Mouse (Mus musculus) forebrain, embryonic 14.5 days (tissue): ENCODE results near the gene Esrrb. TPM values are rescaled to one million over a fixed set of nuclear protein-coding genes. Genes with fewer than 3 reads are reported as not detected.
A peak's percentile ranks its signal among the peaks of the same experiment; 100 is the strongest.

ENCODE experiments used
- ATAC-seq: fragments of 200-750 bp; cut with Nextera tagmentation; 2 replicates; pipeline ENCODE4 v1.8.0; 2017; ENCODE audit warnings: mild to moderate bottlenecking, moderate library complexity
- DNase-seq: peaks from one replicate; pipeline ENCODE4 v3.0.0-alpha.2; 2015; ENCODE audit warnings: low spot score
- H3K27ac ChIP-seq: fragments of 300-500 bp; sonication (generic); 2 replicates; pipeline ENCODE4 v1.5.1; 2014; ENCODE audit warnings: low read depth, mild to moderate bottlenecking, control low read depth, low read length, moderate library complexity
- H3K27me3 ChIP-seq: fragments of 300-500 bp; sonication (generic); replicated peaks from 2 replicates; pipeline ENCODE4 v1.6.1; 2014; ENCODE audit warnings: low read length, control low read depth, mixed read lengths; ENCODE audit not compliant: control insufficient read depth, insufficient read depth
- H3K36me3 ChIP-seq: fragments of 300-500 bp; sonication (generic); 2 replicates; pipeline ENCODE4 v1.6.1; 2014; ENCODE audit warnings: low read length, control low read depth; ENCODE audit not compliant: control insufficient read depth, insufficient read depth
- H3K4me1 ChIP-seq: fragments of 300-500 bp; sonication (generic); 2 replicates; pipeline ENCODE4 v1.6.1; 2014; ENCODE audit warnings: antibody characterized with exemption, low read length, control low read depth; ENCODE audit not compliant: control insufficient read depth, insufficient read depth
- H3K4me2 ChIP-seq: fragments of 300-500 bp; sonication (generic); 2 replicates; pipeline ENCODE4 v1.6.1; 2014; ENCODE audit warnings: mild to moderate bottlenecking, control low read depth, low read length
- H3K4me3 ChIP-seq: fragments of 300-500 bp; sonication (generic); 2 replicates; pipeline ENCODE4 v1.5.1; 2014; ENCODE audit warnings: low read depth, low read length, control low read depth
- H3K9ac ChIP-seq: fragments of 300-500 bp; sonication (generic); 2 replicates; pipeline ENCODE4 v1.6.1; 2014; ENCODE audit warnings: mild to moderate bottlenecking, low read length, control low read depth, moderate library complexity
- H3K9me3 ChIP-seq: fragments of 300-500 bp; sonication (generic); replicated peaks from 2 replicates; pipeline ENCODE4 v1.6.1; 2016; ENCODE audit warnings: low read length, control low read depth, mixed read lengths; ENCODE audit not compliant: control insufficient read depth
- WGBS: fragments of 180-500 bp; shearing (Covaris S2); extraction: QIAGEN DNeasy Blood & Tissue Kit; methylation state at CpG from one replicate; pipeline ENCODE4 v1.1.7; 2014; 5-methylcytosine and 5-hydroxymethylcytosine counted together
- polyA plus RNA-seq: library from polyadenylated mRNA; unstranded; fragments of >200 nt; fragmentation: Nextera tagmentation; extraction: Ambion mirVana; gene quantifications from 2 replicates; pipeline ENCODE4 v1.2.1, GENCODE M21; 2014

Gene Esrrb
- polyA plus RNA-seq, 1 experiment from 2014 or later = 0.32 TPM

DNA sequence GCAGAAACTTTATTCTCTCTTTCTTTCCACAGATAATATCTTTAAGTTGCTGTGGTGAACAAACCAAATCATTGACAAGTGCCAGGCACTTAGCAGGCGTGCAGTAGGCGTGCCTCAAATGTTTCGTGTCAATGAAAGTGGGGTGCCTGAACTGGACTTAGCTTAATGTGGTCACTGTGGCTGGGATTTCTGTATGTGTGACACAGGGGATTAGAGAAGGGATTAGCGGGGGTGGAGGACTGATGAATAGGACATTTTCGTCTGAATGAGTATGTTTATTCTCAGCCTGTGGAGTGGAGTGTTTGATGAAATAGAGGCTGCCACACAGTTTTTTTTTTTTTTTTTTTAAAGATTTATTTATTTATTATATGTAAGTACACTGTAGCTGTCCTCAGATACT is 70.8 kb downstream of the Esrrb start:
- H3K36me3 ChIP-seq = no peaks in the 10 kb centered on the region
- WGBS = 17% methylated on average over 5 of the region's 5 CpGs
- no peaks in the 10 kb centered on the region for H3K27me3 ChIP-seq
- no peak overlapping the region for H3K4me3 ChIP-seq
- H3K4me2 ChIP-seq = no peak overlapping the region
- ATAC-seq = no peak
- no peaks in the 10 kb centered on the region for H3K9me3 ChIP-seq
- H3K4me1 ChIP-seq = no peaks in the 10 kb centered on the region
- H3K27ac ChIP-seq = no peak overlapping the region
- no peak for DNase-seq
- H3K9ac ChIP-seq = no peak overlapping the region

GRCm38 (mm10) chr12:86433371-86433821 is 72.5 kb downstream of the Esrrb start:
- peak overlapping the region; percentile 1; the same call in 1 of the 2 replicates for H3K4me3 ChIP-seq
- ATAC-seq (peak; percentile 77), DNase-seq (peak; percentile 91)
- no peaks in the 10 kb centered on the region for H3K36me3 ChIP-seq
- H3K27ac ChIP-seq = no peak overlapping the region
- WGBS = 1% methylated on average over 10 of the region's 13 CpGs
- H3K9me3 ChIP-seq = no peaks in the 10 kb centered on the region
- H3K4me2 ChIP-seq = peak overlapping the region; percentile 48
- peak overlapping the region; percentile 50; the same call in 1 of the 2 replicates for H3K9ac ChIP-seq
- H3K4me1 ChIP-seq = no peaks in the 10 kb centered on the region
- H3K27me3 ChIP-seq = no peaks in the 10 kb centered on the region

GRCm38 (mm10) chr12:86435651-86436050 is 74.7 kb downstream of the Esrrb start:
- no peak for ATAC-seq
- 89% methylated on average over 13 of the region's 13 CpGs for WGBS
- H3K4me2 ChIP-seq = no peak overlapping the region

DNA sequence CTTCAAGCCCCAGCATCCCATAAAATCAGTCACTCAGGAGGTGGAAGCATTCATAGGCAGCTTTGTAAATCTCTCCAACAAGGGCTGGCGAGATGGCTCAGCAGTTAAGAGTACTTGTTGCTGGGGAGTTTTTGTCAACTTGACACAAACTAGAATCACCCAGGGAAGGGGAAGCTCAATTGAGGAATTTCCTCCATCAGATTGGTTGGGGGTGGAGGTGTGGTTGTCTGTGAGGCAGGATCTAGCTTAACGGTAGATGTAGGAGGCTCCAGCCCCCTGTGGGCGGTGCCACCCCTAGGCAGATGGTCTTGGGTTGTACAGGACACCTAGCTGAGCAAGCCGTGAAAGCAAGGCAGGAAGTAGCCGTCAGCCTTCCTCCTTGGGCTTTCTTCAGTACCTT is 89.9 kb downstream of the Esrrb start:
- Histone ChIP-seq H3K9me3 (no peaks in the 10 kb centered on the region), H3K27ac (no peak overlapping the region), H3K4me1 (no peaks in the 10 kb centered on the region), H3K36me3 (no peaks in the 10 kb centered on the region), H3K27me3 (no peaks in the 10 kb centered on the region), H3K9ac (no peak overlapping the region), H3K4me2 (no peak overlapping the region), H3K4me3 (no peak overlapping the region)
- no peak for DNase-seq
- WGBS = 89% methylated on average over 5 of the region's 5 CpGs
- ATAC-seq = no peak

More at GRCm38 (mm10) chr12:86435651-86436050, 74.7 kb downstream of the Esrrb start:
- no peaks in the 10 kb centered on the region for H3K9me3 ChIP-seq
- H3K4me1 ChIP-seq = no peaks in the 10 kb centered on the region
- H3K27me3 ChIP-seq = no peaks in the 10 kb centered on the region
- no peak overlapping the region for H3K9ac ChIP-seq
- H3K36me3 ChIP-seq = no peaks in the 10 kb centered on the region
- no peak overlapping the region for H3K4me3 ChIP-seq
- no peak overlapping the region for H3K27ac ChIP-seq
- DNase-seq = no peak

GRCm38 (mm10) chr12:86455009-86455408 is 94.1 kb downstream of the Esrrb start:
- Histone ChIP-seq H3K4me3 (no peak overlapping the region), H3K27me3 (no peaks in the 10 kb centered on the region), H3K9ac (no peak overlapping the region), H3K36me3 (no peaks in the 10 kb centered on the region), H3K4me1 (no peaks in the 10 kb centered on the region), H3K4me2 (no peak overlapping the region), H3K9me3 (no peaks in the 10 kb centered on the region), H3K27ac (no peak overlapping the region)
- ATAC-seq = no peak
- 96% methylated on average over 1 of the region's 1 CpGs for WGBS
- DNase-seq = no peak

DNA sequence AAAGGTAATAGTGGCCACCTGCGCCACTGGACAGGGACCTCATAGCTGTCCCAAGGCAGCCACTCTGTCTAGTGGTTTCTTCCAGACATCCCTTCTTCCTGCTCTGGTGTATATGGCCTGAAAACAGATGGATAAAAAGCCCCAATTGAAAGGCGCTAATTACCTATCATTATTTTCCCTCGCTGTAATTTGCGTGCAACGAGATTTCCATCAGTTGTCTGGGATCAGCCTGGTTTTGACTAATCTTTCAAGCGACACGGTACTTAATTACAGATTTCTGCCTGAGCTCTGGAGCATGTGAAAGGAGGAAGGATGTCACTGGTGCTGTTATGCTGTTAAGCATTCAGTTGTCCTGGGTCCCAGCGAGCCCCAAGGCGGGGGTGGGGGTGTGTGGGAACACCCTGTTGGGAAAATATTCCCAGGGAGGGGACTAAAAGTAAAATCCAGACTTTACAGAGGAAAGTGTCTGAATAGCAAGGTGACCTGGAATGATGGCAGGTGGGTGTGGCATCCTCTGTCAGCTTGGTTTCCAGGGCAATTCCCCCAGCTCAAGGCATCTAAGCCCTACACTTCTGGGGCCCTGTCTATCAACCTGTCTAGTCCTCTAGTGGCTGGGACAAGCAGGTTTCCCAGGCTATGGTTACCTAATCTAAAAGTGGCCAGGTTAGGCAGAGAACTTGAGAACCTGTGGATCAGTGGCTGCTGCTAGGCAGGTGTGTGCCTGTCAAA is 102.0 kb downstream of the Esrrb start:
- H3K36me3 ChIP-seq = no peaks in the 10 kb centered on the region
- ATAC-seq (peak; percentile 85), DNase-seq (peak; percentile 82)
- no peaks in the 10 kb centered on the region for H3K9me3 ChIP-seq
- H3K4me3 ChIP-seq = no peak overlapping the region
- H3K27me3 ChIP-seq = no peaks in the 10 kb centered on the region
- H3K4me1 ChIP-seq = peaks cover 12% of the 10 kb centered on the region
- H3K4me2 ChIP-seq = no peak overlapping the region
- H3K9ac ChIP-seq = no peak overlapping the region
- peak overlapping the region; percentile 58; the same call in 1 of the 2 replicates for H3K27ac ChIP-seq
- WGBS = 26% methylated on average over 9 of the region's 9 CpGs

DNA sequence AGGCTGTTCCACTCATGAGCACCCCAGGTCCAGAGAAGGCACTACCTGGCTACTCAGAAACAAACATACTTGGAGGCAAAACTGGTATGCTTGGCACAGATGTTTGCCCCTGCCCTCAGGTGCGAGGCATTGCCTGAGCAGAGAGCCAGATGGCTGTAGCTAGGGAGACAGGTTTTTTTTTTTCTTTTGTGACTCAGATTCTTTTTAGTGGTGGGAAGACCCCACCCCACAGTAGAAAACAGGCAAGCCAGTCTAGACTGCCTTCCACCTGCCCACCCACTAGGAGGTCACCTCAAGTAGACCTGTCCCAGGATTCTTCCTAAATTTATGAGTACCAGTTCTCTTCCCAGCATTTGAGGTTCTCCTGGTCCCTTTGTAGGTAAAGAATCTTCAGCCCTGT is 103.5 kb downstream of the Esrrb start:
- Histone ChIP-seq H3K4me2 (no peak overlapping the region), H3K4me1 (peaks cover 12% of the 10 kb centered on the region), H3K27me3 (no peaks in the 10 kb centered on the region), H3K36me3 (no peaks in the 10 kb centered on the region), H3K9me3 (no peaks in the 10 kb centered on the region), H3K27ac (no peak overlapping the region), H3K4me3 (no peak overlapping the region), H3K9ac (no peak overlapping the region)
- ATAC-seq (no peak), DNase-seq (no peak)
- 82% methylated on average over 1 of the region's 1 CpGs for WGBS

DNA sequence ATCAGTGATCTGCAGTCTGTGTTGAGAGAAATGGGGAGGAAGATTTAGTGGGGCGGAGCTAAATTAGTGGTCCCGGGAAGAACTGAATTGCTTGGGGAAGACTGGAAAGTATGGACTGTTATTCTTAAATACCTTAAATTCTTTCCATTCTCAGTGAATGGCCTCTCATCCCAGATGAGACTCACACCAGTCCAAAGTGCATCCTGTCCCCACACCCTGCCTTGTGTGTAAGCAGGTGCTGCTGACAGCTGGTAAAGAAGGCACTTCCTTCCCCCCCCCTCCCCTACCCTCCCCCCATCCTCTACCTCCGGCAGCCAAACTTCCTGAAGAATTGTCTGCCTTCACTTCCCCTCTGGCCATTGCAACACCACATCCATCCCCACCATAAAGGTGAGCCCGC is 105.3 kb downstream of the Esrrb start:
- Histone ChIP-seq H3K36me3 (no peaks in the 10 kb centered on the region), H3K4me3 (no peak overlapping the region), H3K4me2 (no peak overlapping the region), H3K27me3 (no peaks in the 10 kb centered on the region), H3K9me3 (no peaks in the 10 kb centered on the region), H3K27ac (no peak overlapping the region), H3K9ac (no peak overlapping the region), H3K4me1 (peaks cover 12% of the 10 kb centered on the region)
- 74% methylated on average over 4 of the region's 4 CpGs for WGBS
- no peak for ATAC-seq
- DNase-seq = no peak

- WGBS = 59% methylated on average over 23 of the region's 23 CpGs
- no peak for DNase-seq
- Histone ChIP-seq H3K9me3 (no peaks in the 10 kb centered on the region), H3K4me1 (no peaks in the 10 kb centered on the region), H3K27ac (no peak overlapping the region), H3K36me3 (no peaks in the 10 kb centered on the region), H3K4me3 (no peak overlapping the region), H3K9ac (no peak overlapping the region), H3K4me2 (no peak overlapping the region), H3K27me3 (no peaks in the 10 kb centered on the region)
- ATAC-seq = no peak
These were observed 109.0 kb downstream of the Esrrb start for GRCm38 (mm10) chr12:86469919-86470318.
